Mouse (Mus musculus): ENCODE data around the gene Rpl32.
A peak's percentile ranks its signal among the peaks of the same experiment; 100 is the strongest.
"Not testable (repeated sequence)": the region's sequence is repeated elsewhere in the genome, so short reads cannot be mapped to it uniquely, and the experiment has no call there.

The Rpl32 gene

DNA sequence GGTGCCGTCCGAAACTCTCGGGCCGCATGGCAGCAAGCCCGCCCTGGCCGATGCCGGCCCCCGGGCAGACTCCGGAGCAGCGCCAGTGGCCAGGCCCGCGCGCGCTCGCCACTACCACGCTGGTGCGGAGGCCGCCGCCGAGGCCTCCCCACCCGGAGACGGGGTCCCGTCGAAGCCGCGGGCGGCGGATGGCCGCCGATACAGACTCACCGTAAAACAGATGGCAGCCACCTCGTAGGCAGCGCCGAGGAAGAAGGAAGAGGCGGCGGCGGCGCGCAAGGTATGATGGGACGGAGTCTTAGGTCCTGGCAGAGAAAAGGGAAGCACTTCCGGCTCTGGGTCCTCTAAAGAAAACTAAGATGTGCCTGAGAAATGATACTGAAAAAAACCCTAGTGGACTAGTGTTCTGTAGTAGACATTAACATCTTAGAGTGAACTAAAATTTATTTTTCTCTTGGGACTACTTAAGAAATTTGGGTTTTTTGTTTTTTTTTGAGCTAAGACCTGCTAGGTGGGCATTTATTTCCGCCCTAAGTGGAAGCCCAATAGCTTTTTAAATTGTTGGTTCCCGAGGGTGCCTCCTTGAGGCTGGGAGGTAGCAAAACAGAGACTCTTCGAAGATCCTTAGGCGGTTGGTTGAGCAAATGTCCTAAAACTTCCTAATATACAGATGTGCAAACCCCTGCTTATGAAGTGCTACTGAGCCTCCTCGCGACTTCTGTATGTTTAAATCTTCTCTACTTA lies at the start of gene Rpl32:
Rpl32 (minus strand) TSS at position 260 of the 744 bp plus-strand sequence.
- peak; percentile 82 for DNase-seq (ENCODE audit: low read depth, low spot score)

DNA sequence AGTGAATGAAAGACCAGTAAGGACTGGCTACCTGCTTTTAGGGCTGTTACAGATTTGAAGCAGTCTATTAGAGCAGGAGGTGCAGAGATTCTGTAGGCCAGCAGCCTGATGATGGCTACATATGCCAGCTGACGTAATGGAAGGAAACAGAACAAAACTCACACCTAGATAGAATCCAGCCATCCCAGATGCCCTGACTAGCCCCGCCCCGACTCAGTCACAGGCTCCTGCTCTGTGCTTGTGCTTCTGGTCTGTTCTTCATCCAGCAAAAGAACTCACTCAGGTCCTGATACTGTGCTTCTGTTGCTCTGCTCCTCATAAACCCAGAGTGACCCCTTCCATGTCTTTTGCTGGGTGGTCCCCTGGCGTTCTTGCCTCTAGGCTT lies 47.8 kb upstream of the Rpl32 start:
- DNase-seq (ENCODE audit: low read depth, low spot score), result no peak

GRCm38 (mm10) chr6:115855733-115856360 lies 47.3 kb upstream of the Rpl32 start:
- no peak for DNase-seq (ENCODE audit: low read depth, low spot score)

DNA sequence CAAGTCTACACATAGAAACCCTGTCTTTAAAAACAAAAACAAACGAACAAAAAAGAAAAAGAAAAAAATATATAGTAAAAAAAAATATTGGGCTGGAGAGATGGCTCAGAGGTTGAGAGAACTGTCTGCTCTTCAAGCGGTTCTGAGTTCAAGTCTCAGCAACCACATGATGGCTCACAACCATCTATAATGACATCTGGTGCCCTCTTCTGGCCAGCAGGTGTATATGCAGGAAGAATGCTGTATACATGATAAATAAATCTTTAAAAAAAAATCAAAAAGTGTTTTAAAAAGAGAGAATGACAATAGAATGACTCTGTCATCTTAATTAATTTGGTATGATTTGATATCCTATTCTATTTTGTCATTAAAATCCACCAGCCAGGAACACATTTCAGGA lies 45.9 kb upstream of the Rpl32 start:
- DNase-seq (ENCODE audit: low read depth, low spot score), result no peak

DNA sequence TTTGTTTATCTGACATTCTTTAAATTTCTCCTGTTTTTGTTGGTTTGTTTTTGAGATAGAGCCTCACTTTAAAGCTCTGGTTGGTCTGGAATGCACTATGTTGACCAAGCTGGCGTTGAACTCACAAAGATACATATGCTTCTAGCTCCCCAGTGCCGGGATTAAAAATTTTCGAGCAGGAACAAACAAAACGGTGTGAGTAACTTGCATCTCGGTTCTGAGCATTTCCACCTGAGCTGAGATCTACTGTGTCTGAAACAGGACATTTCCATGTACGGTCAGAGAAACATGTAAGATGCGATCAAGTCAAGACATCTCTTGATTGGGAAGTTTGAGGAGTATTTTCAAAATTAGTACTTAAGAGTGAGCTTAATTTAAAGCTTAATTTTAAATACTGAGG lies 45.4 kb upstream of the Rpl32 start:
- DNase-seq (ENCODE audit: low read depth, low spot score), result no peak

DNA sequence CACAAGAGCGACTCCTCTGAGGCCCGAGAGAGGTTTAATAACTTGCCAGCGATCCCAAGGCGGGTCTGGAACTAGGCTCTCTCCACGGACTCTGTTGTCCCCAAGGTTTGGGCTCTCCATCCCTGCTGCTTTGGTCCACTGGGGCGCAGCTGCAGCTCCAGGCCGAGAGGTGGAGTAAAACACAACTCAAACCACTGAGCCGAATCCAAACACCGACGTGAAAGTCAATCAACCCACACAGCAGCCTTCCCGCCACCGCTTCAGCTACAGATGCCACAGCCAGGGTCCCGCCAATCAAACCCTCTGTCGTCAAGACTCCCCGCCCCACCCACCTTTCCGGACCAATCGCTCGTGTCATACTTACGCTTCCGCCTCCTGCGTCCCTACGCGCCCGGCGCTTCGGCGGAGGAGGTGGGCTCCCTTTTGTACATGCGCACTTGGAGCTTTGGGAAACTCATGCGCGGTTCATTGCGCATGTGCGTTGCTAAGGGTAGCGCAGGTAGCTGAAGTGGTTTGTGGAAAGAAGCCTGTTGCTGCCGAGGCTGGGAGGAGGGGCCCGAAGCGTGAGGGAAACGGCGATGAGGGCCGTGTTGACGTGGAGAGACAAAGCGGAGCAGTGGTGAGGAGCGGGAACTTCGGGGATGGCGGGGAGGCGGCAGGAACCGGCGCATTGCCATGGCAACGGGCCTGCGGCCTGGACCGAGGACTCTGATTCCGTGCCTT lies 44.7 kb upstream of the Rpl32 start, which contains the start of the genes Mbd4 and Ift122:
Mbd4 (minus strand) TSS at position 281 of the 723 bp plus-strand sequence.
Ift122 (plus strand) TSS at position 380 of the 723 bp plus-strand sequence.
- peak; percentile 97 for DNase-seq (ENCODE audit: low read depth, low spot score)

- peak; percentile 26 for DNase-seq (ENCODE audit: low read depth, low spot score)
Observed at GRCm38 (mm10) chr6:115852446-115853090, 44.0 kb upstream of the Rpl32 start.

DNA sequence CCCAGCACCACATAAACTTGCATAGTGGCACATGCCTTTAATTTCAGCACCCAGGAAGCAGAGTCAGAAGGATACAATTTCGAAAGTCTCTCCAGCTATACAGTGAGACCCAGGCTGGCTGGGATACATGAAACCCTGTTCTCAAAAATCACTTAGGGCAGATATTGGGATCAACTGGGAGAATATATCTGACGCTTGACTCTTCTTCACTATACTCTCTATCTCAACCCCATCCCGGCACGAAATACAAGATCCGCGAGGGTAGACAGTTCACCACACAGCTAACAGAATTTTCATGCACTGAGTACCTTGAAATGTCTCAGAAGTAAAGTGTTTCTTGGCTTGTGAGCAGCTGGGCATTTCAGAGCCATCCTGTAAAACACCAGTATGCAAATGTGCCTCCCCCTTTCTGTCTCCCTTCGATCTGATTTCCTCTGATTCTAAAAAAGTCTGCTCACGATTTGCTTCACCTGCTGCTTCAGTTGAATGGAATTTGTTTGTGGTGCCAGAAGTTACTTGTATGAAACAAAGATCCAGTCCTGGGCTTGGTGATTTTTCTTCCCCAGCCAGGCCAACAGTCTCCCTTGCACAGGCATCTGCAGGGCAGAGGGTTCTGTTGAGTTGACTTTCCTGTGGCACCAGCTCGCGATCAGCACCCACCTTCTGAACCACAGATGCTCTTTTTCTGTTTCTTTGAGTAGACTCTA lies 40.2 kb upstream of the Rpl32 start:
- DNase-seq (ENCODE audit: low read depth, low spot score), result no peak

DNA sequence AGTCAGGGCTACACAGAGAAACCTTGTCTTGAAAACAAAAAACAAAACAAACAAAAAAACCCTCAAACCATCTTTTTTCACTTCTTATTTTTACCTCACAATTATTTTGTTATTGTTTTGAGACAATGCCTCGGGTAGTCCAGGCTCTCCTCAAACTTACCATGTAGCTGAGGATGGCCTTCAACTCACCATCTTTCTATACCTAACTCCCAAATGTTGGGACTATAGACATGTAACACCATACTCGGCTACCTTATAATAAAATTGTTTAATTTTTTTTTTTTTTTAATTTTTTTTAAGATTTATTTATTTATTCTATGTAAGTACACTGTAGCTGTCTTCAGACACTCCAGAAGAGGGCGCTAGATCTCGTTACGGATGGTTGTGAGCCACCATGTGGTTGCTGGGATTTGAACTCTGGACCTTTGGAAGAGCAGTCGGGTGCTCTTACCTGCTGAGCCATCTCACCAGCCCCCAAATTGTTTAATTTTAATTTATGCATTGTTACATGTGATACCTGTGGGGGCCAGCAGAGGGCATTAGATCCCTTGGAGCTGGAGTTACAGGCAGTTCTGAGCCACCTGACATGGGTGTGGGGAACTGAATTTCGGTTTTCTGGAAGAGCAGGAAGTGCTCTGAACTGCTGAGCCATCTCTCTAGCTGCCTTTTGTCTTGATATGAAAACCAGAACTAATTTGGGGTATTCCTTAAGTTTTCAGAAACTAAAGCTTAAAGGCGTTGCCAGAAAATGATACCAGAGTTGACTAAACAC lies 38.3 kb upstream of the Rpl32 start:
- DNase-seq (ENCODE audit: low read depth, low spot score), result peak; percentile 35

GRCm38 (mm10) chr6:115845006-115845405 lies 36.5 kb upstream of the Rpl32 start:
- DNase-seq (ENCODE audit: low read depth, low spot score), result no peak

- DNase-seq (ENCODE audit: low read depth, low spot score), result no peak
Observed at GRCm38 (mm10) chr6:115838745-115839144, 30.2 kb upstream of the Rpl32 start.

DNA sequence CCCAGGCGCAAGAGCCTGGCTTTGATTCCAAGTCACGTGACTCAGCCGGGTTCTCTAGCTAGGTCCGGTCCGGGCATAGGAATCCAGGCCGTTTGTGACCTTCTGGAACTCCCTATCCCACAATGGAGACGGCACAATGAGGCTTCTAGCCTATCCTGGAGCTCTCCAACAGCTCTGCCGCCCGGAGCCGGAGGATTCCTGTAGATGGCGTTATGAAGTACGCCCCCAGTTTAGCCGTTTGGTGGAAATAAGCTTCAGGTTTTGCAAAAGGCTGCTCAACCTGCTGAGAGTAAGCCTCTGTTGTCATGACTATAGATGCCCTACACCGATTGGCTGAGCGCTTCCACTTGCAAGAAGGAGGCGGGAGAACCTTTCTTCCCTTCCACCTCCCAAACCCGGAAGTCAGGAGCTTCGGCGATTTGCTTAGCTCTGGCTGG lies 29.6 kb upstream of the Rpl32 start, which contains the start of gene Efcab12:
Efcab12 (minus strand) TSS at position 252 of the 437 bp plus-strand sequence.
- DNase-seq (ENCODE audit: low read depth, low spot score), result peak; percentile 42

DNA sequence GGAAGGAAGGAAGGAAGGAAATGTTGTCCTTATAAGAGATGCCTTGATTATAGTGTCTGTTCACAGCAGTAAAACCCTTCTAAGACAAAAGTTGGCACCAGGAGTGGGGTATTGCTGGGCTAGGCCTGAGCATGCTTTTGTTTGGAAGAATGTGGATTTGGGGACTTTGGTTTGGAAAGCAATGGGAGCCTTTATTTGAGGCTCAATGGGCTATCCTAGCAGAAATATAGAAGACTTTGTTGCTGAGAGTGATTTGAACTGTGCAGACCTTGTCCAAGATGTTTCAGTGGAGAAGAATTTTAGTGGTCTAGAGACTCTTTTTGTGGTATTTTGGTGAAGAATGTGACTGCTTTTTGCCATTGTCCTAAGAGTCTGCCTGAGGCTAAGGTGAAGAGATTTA lies 25.3 kb upstream of the Rpl32 start:
- no peak for DNase-seq (ENCODE audit: low read depth, low spot score)

GRCm38 (mm10) chr6:115832152-115832850 lies 23.8 kb upstream of the Rpl32 start:
- DNase-seq (ENCODE audit: low read depth, low spot score), result no peak

- DNase-seq (ENCODE audit: low read depth, low spot score), result no peak
Observed at GRCm38 (mm10) chr6:115830779-115831601, 22.4 kb upstream of the Rpl32 start.

GRCm38 (mm10) chr6:115823850-115824464 lies 15.4 kb upstream of the Rpl32 start:
- not testable (repeated sequence) for DNase-seq (ENCODE audit: low read depth, low spot score)

DNA sequence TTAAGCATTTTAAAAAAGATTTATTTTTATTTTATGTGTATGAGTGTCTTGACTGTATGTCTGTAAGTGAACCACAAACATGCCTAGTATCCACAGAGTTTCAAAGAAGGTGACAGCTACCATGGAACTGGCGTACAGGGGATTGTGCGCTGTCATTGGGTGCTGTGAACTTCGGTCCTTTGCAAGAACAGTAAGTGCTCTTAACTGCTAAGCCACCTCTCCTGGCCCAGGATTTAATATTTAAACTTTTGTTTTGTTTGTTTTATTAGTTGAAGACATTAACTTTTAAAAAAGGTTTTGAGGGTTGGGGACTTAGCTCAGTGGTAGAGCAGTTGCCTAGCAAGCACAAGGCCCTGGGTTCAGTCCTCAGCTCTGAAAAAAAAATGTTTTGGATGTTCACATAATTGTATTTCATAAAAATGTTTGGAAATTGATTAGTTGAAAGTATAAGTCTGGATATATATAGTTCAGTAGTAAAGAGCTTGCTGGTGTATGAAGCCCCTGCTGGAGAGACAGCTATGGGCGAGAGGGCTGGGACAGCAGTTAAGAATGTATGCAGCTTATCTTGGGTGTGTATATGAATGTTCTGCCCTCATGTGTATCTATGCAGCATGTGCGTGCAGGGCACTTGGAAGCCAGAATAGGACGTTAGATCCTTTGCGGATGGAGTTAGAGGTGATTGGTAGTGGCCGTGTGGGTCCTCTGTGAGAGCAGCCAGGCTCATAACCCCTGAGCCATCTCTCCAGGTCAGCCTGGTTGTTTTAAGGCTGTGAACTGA lies 12.9 kb upstream of the Rpl32 start:
- DNase-seq (ENCODE audit: low read depth, low spot score), result no peak

DNA sequence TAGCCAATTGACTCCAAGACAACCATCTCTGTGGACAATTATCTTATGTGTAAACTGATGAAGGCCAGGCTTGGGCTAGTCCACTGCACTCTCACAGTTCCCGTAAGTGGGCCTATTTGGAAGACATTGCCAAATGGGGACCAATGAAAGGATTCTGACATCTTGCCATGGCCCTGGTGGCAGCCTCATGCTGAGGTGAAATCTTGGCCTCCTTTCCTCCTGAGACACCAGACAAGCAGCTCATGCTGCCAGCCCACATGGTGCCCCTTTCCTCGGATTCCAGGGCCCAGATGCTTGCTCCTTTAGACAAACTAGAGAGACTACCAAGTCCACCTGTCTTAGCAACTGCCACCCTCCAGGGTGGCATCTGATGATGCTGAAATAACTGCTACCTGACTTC lies 9.6 kb upstream of the Rpl32 start:
- no peak for DNase-seq (ENCODE audit: low read depth, low spot score)

Measured in c-Kit-negative CD71-positive TER-119-positive erythroid progenitor cells, embryonic 14.5 days (primary cell).